8 mouse cellular contexts compared by ENCODE assay signal in genomic region chr15:86409352-86409751, GRCm38 (mm10).
A peak's percentile ranks its signal among the peaks of the same experiment; 100 is the strongest.
DNase-seq lines count a peak whose midpoint lies in the region; ATAC-seq lines count a peak whose summit lies in the region.

No protein-coding gene starts in this region.

- ATAC-seq in common myeloid progenitor, adult 5-6 weeks (replicated peaks; ENCODE audit: low read depth, poor library complexity, severe bottlenecking) = 0 out of 2 replicates have a peak, but pooled peaks have one; percentile 28
- ATAC-seq in monocyte, adult 5-6 weeks (replicated peaks; ENCODE audit: insufficient number of reproducible peaks, low FRiP score, low TSS enrichment, poor library complexity, severe bottlenecking) = no peak

- intact Hi-C loops in left cerebral cortex, postnatal 4 days (cut with DNase I) = no loop called here

- peak; percentile 39 for DNase-seq in adrenal gland, postnatal 14 days
- no peak for DNase-seq in adrenal gland, adult 8-10 months
- DNase-seq in layer of hippocampus, adult 18-20 months (ENCODE audit: low spot score in 2 of 2) = peak; percentile 27 to 55
- DNase-seq in layer of hippocampus, adult 8-10 months (ENCODE audit: low spot score in 2 of 2) = no peak
- peak; percentile 18 to 35 for DNase-seq in lung, postnatal 4 days
- DNase-seq in left cerebral cortex, postnatal 4 days = no peak

Comparison
In these comparisons a context has a peak if more than half of its experiments do, and no peak if none do; other contexts are left out.
1. DNase-seq: peak in adrenal gland, postnatal 14 days (single experiment), layer of hippocampus, adult 18-20 months (2 of 2) and lung, postnatal 4 days (2 of 2); none in adrenal gland, adult 8-10 months (single experiment), layer of hippocampus, adult 8-10 months (0 of 2) and left cerebral cortex, postnatal 4 days (single experiment).